Mouse (Mus musculus): ENCODE results near the gene Itgam.
"Not testable (repeated sequence)": the region's sequence is repeated elsewhere in the genome, so short reads cannot be mapped to it uniquely, and the experiment has no call there.

Gene Itgam

DNA sequence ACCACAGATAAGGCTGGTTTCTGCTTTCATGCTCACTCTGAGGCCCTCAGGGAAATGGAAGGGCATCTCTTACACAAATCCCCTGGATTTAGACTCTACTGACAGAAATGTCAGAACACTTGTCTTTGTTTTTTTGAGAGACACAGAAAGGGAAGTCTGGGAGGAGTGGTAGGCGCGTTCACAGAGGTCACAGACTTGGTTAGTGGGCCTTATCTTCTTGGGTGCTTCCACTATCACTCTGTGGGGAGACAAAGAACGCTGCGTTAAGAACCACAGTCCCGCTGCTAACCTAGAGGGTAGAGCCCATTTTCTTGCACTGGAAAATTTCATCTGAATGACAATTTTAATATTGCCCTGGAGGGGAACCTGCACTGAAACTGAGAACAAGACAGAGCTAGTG, 69.7 kb downstream of the Itgam start:
- no peak for DNase-seq (ENCODE audit: low spot score)

DNA sequence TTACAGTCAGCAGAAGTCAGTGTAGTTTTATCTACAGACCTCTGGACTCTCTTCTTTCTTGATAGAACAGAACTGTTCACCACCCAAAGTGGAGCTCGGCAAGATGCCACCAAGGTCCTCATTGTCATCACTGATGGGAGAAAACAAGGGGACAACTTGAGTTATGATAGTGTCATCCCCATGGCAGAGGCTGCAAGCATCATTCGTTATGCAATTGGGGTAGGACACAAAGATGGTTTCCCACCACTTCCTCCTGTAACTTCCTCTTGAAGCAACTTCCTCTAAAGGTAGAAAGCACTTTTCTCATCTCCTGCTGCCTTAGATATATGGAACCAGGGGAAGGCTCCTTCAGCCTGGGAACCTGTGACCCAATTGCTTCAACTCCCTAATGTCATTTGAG, 71.2 kb downstream of the Itgam start:
- DNase-seq (ENCODE audit: low spot score): no peak

DNA sequence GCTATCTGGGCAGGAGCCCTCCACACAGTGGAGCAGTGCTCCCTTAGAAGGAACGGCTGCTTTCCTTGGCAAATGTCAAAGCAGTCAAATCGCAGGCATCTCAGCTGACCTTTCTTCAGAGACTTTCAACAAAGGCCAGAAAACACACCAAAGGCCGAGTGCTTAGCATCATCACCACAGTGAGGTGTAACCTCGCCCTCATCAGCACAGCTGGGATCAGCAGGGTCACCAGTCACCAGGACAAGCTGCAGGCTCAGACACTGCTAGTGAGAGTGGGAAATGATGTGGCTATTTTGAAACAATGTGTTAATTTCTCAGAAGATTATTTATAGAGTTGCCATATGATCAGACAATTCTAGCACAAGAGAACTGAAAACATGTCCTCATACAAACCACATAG, 74.5 kb downstream of the Itgam start:
- no peak for DNase-seq (ENCODE audit: low spot score)

DNA sequence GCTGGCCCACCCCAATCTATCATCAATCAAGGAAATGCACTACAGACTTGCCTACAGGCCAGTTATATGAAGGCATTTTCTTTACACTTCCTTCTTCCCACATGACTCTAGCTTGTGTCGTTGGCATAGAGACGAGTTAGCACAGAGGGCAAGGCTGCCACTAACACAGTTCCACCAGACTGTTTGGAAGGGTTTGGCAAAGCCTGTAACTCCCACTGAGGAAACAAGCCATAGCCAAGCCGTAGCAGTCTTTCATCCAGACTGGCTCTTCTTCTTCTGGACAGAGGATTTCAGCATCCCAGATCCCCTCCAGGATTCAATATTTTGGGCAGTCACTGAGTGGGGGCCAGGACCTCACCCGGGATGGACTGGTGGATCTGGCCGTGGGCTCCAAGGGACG, 77.2 kb downstream of the Itgam start:
- DNase-seq (ENCODE audit: low spot score): no peak

DNA sequence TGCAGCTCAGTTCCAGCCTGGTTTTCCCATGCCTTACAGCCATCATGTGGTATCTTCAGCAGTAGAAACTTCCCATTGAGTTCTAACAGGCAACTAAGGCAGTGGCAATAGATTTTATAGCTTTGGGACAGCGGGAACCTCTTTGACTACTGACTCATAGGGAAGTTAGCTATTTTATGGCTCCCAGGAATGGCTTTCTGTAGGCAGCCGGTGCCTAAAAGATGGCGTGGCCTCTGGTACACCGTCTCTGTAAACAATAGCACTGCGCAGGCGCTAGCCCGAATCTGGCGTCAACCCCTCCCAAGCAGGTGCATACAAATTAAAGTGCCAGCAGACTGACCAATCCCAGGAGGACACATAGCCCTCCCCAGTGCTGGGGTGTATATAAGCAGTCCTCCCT, 88.5 kb downstream of the Itgam start:
- no peak for DNase-seq (ENCODE audit: low spot score)

DNA sequence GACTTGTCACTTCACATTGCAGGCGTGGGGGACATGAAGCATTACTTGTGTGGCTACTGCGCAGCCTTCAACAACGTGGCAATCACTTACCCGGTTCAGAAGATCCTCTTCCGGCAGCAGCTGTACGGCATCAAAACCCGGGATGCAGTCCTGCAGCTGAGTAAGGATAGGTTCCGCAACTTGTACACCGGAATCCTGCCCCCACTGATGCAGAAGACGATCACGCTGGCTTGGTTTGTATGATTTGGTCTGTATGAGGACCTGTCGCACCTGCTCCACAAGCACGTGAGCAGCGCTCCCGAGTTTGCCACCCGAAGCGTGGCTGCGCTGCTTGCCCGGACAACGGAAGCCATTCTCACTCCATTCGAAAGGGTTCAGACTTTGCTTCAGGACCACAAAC, 91.6 kb downstream of the Itgam start, which contains the start of gene Itgad:
Gene Itgad (plus strand): TSS at position 301 of the 400 bp plus-strand sequence.
- DNase-seq (ENCODE audit: low spot score): no peak

DNA sequence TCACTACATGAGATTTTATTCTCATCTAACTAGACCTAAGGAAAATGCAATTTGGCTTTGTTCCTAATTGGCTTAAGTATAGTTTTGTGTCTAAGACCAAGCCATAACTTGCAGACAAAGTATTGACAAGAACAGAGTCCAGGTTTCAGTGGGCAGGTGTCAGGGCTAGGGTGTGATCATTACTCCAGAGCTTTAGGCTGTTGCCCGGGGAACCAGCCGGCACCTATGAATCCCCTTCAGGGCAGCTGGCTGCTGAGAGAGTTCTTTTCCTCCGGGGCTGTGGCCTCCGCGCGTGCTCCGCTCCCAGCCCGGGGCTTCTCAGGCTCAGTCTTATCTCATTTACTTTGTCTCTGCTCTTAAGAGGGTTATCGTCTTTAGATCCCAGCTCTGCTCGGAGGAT, 92.5 kb downstream of the Itgam start:
- DNase-seq (ENCODE audit: low spot score): no peak

DNA sequence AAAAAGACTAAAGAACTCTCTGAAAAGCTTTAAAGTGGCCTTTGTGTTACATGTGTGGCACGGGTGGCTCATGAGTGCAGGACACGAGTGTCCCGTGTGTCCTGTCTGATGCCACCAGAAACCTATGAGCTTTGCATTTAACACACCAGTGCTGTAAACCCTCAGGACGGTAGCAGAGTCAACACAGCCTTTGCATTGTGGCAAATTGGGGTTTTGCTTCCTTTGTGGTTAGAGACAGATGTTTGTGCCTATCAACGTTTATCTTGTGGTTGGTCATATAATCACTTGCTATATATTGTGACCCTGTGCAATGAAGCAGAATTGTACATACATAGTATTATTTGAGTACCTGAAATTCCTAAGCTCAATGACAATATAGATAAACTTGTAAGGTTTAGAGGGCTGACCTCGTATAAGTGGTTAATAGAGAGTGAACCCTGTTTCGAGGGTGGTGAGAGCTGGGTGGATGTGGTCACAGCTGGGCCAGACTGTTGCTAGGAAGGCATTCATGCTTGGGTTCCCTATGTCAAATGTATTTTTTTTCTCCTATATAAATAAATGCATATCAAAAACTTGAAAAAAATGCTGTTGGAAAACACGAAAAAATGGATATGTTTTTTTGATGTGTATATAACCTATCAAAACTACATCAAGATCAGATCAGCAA, 96.4 kb downstream of the Itgam start:
- DNase-seq (ENCODE audit: low spot score): not testable (repeated sequence)

DNA sequence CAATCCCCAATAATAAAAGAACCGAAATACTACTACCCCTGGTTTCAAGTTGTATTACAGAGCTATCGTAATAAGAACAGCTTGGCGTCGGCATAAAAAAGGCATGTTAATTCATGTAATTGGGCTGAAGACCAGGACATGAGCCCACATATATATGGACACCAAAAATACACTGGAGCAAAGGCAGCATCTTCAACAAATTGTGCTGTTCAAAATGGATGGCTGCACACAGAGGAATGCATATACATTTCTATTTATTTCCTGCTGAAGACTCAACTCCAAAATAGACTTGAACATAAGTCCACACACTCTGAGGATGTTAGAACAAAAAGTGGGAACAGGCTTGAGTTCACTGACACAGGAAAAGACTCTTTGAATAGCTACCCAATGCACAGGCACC, 101.6 kb downstream of the Itgam start:
- no peak for DNase-seq (ENCODE audit: low spot score)

DNA sequence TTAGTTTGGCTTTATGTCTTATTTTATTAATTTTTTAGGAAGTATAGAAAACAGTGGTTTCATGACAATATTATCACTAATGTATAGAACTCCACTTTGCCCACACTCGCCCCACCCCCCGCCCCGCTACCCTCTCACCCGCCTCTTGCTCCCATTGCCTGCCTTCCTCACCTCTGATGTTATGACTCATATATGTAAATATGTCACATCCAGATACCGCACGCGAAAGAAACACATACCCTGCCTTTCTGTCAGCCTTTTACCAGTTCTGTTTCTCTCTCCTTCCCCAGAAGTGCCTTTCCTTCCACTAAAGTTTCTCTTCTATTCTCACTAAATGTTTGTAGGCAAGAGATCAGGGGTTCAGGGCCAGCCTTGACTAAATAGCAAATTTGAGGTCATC, 104.0 kb downstream of the Itgam start:
- DNase-seq (ENCODE audit: low spot score): no peak
